In genomic region chr1:192613271-192613670, GRCm38 (mm10) we compare ENCODE assay signal across 21 mouse cellular contexts.
DNase-seq lines count a peak whose midpoint lies in the region; ATAC-seq lines count a peak whose summit lies in the region.
"Had no signal": no experiment of that assay in that cellular context is flagged by ENCODE, and none has a peak within 500 bp of the region (broad histone marks: within the 10 kb centered on the region; RNA-seq: fewer than 3 reads in every experiment).

No protein-coding gene starts in this region.

- no peak overlapping the region for H3K27ac ChIP-seq in midbrain, embryonic 14.5 days (replicated peaks; ENCODE audit: low read depth, low read length)
- H3K27ac ChIP-seq in midbrain, embryonic 10.5 days (replicated peaks): no peak overlapping the region; the same call in 1 of the 2 replicates
- H3K27ac ChIP-seq in neural tube, embryonic 14.5 days (ENCODE audit: low read depth, low read length): no peak overlapping the region; the same call in 1 of the 2 replicates
- H3K27ac ChIP-seq: embryonic facial prominence, embryonic 13.5 days; embryonic facial prominence, embryonic 15.5 days; forebrain, embryonic 10.5 days; forebrain, embryonic 12.5 days had no signal

- no peaks in the 10 kb centered on the region for H3K27me3 ChIP-seq in midbrain, embryonic 14.5 days (ENCODE audit: control insufficient read depth, insufficient read depth, low read length)
- no peaks in the 10 kb centered on the region for H3K27me3 ChIP-seq in midbrain, embryonic 10.5 days (ENCODE audit: low read depth, poor library complexity, severe bottlenecking)
- H3K27me3 ChIP-seq in neural tube, embryonic 14.5 days (ENCODE audit: control insufficient read depth, insufficient read depth, low read length): no peaks in the 10 kb centered on the region
- H3K27me3 ChIP-seq: embryonic facial prominence, embryonic 13.5 days; embryonic facial prominence, embryonic 15.5 days had no signal

- WGBS in midbrain, embryonic 14.5 days: 38% methylated on average over 6 of the region's 6 CpGs
- 72% methylated on average over 6 of the region's 6 CpGs for WGBS in midbrain, embryonic 10.5 days
- WGBS in neural tube, embryonic 14.5 days: 50% methylated on average over 6 of the region's 6 CpGs

- no peak overlapping the region for H3K4me2 ChIP-seq in midbrain, embryonic 14.5 days (ENCODE audit: low read length)
- H3K4me2 ChIP-seq in neural tube, embryonic 14.5 days (ENCODE audit: low read depth, low read length): no peak overlapping the region
- H3K4me2 ChIP-seq: embryonic facial prominence, embryonic 13.5 days; embryonic facial prominence, embryonic 15.5 days; forebrain, embryonic 12.5 days had no signal

- no peaks in the 10 kb centered on the region for H3K9me3 ChIP-seq in midbrain, embryonic 14.5 days (ENCODE audit: control insufficient read depth, low read length)
- H3K9me3 ChIP-seq in midbrain, embryonic 10.5 days (replicated peaks): no peaks in the 10 kb centered on the region
- no peaks in the 10 kb centered on the region for H3K9me3 ChIP-seq in neural tube, embryonic 14.5 days (ENCODE audit: control insufficient read depth, low read length)
- H3K9me3 ChIP-seq: embryonic facial prominence, embryonic 13.5 days; embryonic facial prominence, embryonic 15.5 days; forebrain, embryonic 10.5 days; forebrain, embryonic 12.5 days had no signal

- no peak overlapping the region for H3K9ac ChIP-seq in midbrain, embryonic 14.5 days (replicated peaks; ENCODE audit: low read length)
- no peak overlapping the region for H3K9ac ChIP-seq in neural tube, embryonic 14.5 days (replicated peaks; ENCODE audit: low read depth, low read length)
- H3K9ac ChIP-seq: embryonic facial prominence, embryonic 13.5 days; embryonic facial prominence, embryonic 15.5 days; forebrain, embryonic 12.5 days had no signal

- H3K4me1 ChIP-seq in midbrain, embryonic 14.5 days (ENCODE audit: control insufficient read depth, insufficient read depth, low read length): peaks cover 4% of the 10 kb centered on the region; the same call in 1 of the 2 replicates
- peaks cover 24% of the 10 kb centered on the region for H3K4me1 ChIP-seq in midbrain, embryonic 10.5 days
- H3K4me1 ChIP-seq in neural tube, embryonic 14.5 days (ENCODE audit: control insufficient read depth, insufficient read depth, low read length): no peaks in the 10 kb centered on the region
- H3K4me1 ChIP-seq: embryonic facial prominence, embryonic 13.5 days; embryonic facial prominence, embryonic 15.5 days had no signal

- H3K4me3 ChIP-seq in midbrain, embryonic 14.5 days (replicated peaks; ENCODE audit: low read depth, low read length): no peak overlapping the region
- no peak overlapping the region for H3K4me3 ChIP-seq in midbrain, embryonic 10.5 days
- H3K4me3 ChIP-seq in neural tube, embryonic 14.5 days (ENCODE audit: low read depth, low read length): no peak overlapping the region
- H3K4me3 ChIP-seq: embryonic facial prominence, embryonic 13.5 days; embryonic facial prominence, embryonic 15.5 days; erythroblast, embryonic 14.5 days; forebrain, embryonic 10.5 days; forebrain, embryonic 12.5 days had no signal

- no peaks in the 10 kb centered on the region for H3K36me3 ChIP-seq in midbrain, embryonic 14.5 days (ENCODE audit: control insufficient read depth, insufficient read depth, low read length)
- H3K36me3 ChIP-seq in midbrain, embryonic 10.5 days: no peaks in the 10 kb centered on the region
- H3K36me3 ChIP-seq in neural tube, embryonic 14.5 days (ENCODE audit: control insufficient read depth, insufficient read depth, low read length): no peaks in the 10 kb centered on the region
- H3K36me3 ChIP-seq: embryonic facial prominence, embryonic 13.5 days; embryonic facial prominence, embryonic 15.5 days; forebrain, embryonic 10.5 days; forebrain, embryonic 12.5 days had no signal

- ATAC-seq in midbrain, embryonic 14.5 days (ENCODE audit: low FRiP score, low TSS enrichment): no peak
- peak; percentile 51; the same call in 1 of the 2 replicates for ATAC-seq in neural tube, embryonic 14.5 days (ENCODE audit: low read depth)
- ATAC-seq: forebrain, embryonic 14.5 days; forebrain, embryonic 16.5 days had no signal

- peak; percentile 16 for DNase-seq in midbrain, embryonic 14.5 days
- no peak for DNase-seq in midbrain, embryonic 10.5 days (ENCODE audit: low spot score)
- no peak for DNase-seq in neural tube, embryonic 10.5 days (ENCODE audit: extremely low spot score, low spot score)
- DNase-seq in cerebellum, postnatal 36 days: no peak
- DNase-seq: adrenal gland, adult 2 months; adrenal gland, postnatal 10 days; adrenal gland, postnatal 25 days; cerebellum, adult 11-12 months; cerebellum, adult 2 months; cerebellum, adult 9-10 months; cerebellum, postnatal 10 days; cerebellum, postnatal 25 days; embryo, embryonic 11 days had no signal
